Mouse (Mus musculus): ENCODE data around the gene Lefty1.

- no peak for TF ChIP-seq CTCF (conservative IDR thresholded peaks at IDR 0.05; ENCODE audit: insufficient read depth, insufficient read length, low read depth, low read length)
- TF ChIP-seq POLR2A (IDR thresholded peaks at IDR 0.05; ENCODE audit: low read depth, low read length), result no peak
Observed at GRCm38 (mm10) chr1:180967261-180967660, 32.4 kb downstream of the Lefty1 start.

Measured in kidney, adult 2 months (tissue).